In the genomic region with DNA sequence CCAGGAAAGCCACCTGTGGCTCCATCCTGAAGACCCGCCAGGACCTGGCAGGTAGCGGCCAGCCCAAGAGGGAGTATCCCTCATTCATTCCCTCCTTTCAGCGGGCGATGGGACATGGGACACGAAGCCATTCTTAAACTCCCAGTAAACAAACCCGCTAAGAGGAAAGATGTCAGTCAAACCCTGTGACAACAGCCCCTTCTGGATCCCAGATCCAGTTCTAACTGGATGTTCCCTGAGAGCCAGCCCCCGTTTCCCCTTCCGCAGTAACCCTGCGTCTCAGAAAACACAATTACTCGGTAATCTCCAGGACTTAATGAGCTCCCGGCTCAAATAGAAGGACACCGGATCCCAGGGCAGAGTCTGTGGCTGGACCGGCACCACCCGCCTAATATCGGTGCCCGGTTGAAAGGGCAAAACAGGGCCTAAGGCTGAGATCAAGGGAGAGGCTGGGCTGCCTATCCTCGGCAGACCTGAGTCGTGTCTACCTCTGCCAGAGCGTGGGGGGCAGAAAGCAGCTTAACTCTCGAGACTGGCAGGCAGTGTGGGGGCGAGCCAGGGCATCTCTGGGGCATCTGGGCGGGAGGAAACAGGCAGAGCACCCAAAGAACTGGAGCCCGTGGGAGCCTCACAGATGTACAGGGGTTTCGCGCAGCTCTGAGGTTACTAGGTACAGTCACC, we compare ENCODE assay signal across 9 mouse cellular contexts. TPM values are rescaled to one million over a fixed set of nuclear protein-coding genes. Genes with fewer than 3 reads are reported as not detected.
A peak's percentile ranks its signal among the peaks of the same experiment; 100 is the strongest.
DNase-seq lines count a peak whose midpoint lies in the region; ATAC-seq and TF ChIP-seq lines count a peak whose summit lies in the region.
"Had no signal": no experiment of that assay in that cellular context is flagged by ENCODE, and none has a peak within 500 bp of the region (broad histone marks: within the 10 kb centered on the region; RNA-seq: fewer than 3 reads in every experiment).

No protein-coding gene starts in this region.

- H3K4me2 ChIP-seq in kidney, embryonic 16.5 days (replicated peaks; ENCODE audit: low read depth, low read length) = peak overlapping the region; percentile 95
- H3K4me2 ChIP-seq in lung, embryonic 15.5 days = peak overlapping the region; percentile 94

- no peak for TF ChIP-seq CTCF in bone marrow macrophage, adult 2 months (IDR thresholded peaks at IDR 0.05; ENCODE audit: low read depth, low read length)

- peaks cover 34% of the 10 kb centered on the region for H3K4me1 ChIP-seq in bone marrow macrophage, adult 2 months (ENCODE audit: control insufficient read depth, insufficient read depth, low read length)
- H3K4me1 ChIP-seq in kidney, embryonic 16.5 days (ENCODE audit: insufficient read depth, low read length) = peaks cover 29% of the 10 kb centered on the region
- peaks cover 24% of the 10 kb centered on the region for H3K4me1 ChIP-seq in lung, embryonic 15.5 days

- DNase-seq in adrenal gland, postnatal 10 days = peak; percentile 45
- no peak for DNase-seq in adrenal gland, postnatal 4 days (ENCODE audit: low spot score in 2 of 2)
- DNase-seq in frontal cortex, adult 2 months (ENCODE audit: extremely low spot score in 1 of 2, low spot score in 1 of 2) = peak; percentile 22 to 62
- peak; percentile 41 to 57 for DNase-seq in right cerebral cortex, adult 2 months (ENCODE audit: low spot score in 2 of 2)

- peak overlapping the region; percentile 80 for H3K9ac ChIP-seq in kidney, embryonic 16.5 days (replicated peaks; ENCODE audit: low read length)
- peak overlapping the region; percentile 68 for H3K9ac ChIP-seq in lung, embryonic 15.5 days

- WGBS in kidney, embryonic 16.5 days = 2% methylated on average over 25 of the region's 25 CpGs
- 6% methylated on average over 25 of the region's 25 CpGs for WGBS in lung, embryonic 15.5 days

- ATAC-seq in kidney, embryonic 16.5 days (ENCODE audit: low FRiP score, low TSS enrichment) = peak; percentile 10
- no peak for ATAC-seq in lung, embryonic 15.5 days (ENCODE audit: borderline replicate concordance, extremely low read depth, low FRiP score, low TSS enrichment)
- ATAC-seq in cerebellum, adult (ENCODE audit: insufficient number of reproducible peaks, low FRiP score, low TSS enrichment) = no peak

- no peaks in the 10 kb centered on the region for H3K9me3 ChIP-seq in kidney, embryonic 16.5 days (ENCODE audit: low read length)
- H3K9me3 ChIP-seq in lung, embryonic 15.5 days = no peaks in the 10 kb centered on the region

- peak overlapping the region; percentile 93 for H3K4me3 ChIP-seq in bone marrow macrophage, adult 2 months (ENCODE audit: insufficient read depth, low read length)
- peak overlapping the region; percentile 67 for H3K4me3 ChIP-seq in kidney, embryonic 16.5 days (ENCODE audit: low read length)
- H3K4me3 ChIP-seq in lung, embryonic 15.5 days = peak overlapping the region; percentile 71

- no peaks in the 10 kb centered on the region for H3K27me3 ChIP-seq in kidney, embryonic 16.5 days (ENCODE audit: insufficient read depth, low read length)
- H3K27me3 ChIP-seq in lung, embryonic 15.5 days = no peaks in the 10 kb centered on the region

- peak overlapping the region; percentile 80 for H3K27ac ChIP-seq in bone marrow macrophage, adult 2 months (ENCODE audit: insufficient read depth, low read depth, low read length)
- H3K27ac ChIP-seq in kidney, embryonic 16.5 days (ENCODE audit: low read length) = peak overlapping the region; percentile 65
- peak overlapping the region; percentile 56 for H3K27ac ChIP-seq in lung, embryonic 15.5 days

- no peak for TF ChIP-seq POLR2A in bone marrow macrophage, adult 2 months (IDR thresholded peaks at IDR 0.05; ENCODE audit: borderline replicate concordance, low read depth, low read length)

- no peaks in the 10 kb centered on the region for H3K36me3 ChIP-seq in kidney, embryonic 16.5 days (ENCODE audit: insufficient read depth, low read length)
- H3K36me3 ChIP-seq in lung, embryonic 15.5 days = no peaks in the 10 kb centered on the region

RNA-seq across cellular contexts. Expression of gene Scarb1, which starts 0.9 kb away (rescaled TPM):
- total RNA-seq in adrenal gland, postnatal 10 days (2021) = 1,000 to 10,000 TPM in 1 of 2 experiments, 100 to 1,000 TPM in 1; 506 to 1,242 TPM
- 100 to 1,000 TPM; 582 to 655 TPM for total RNA-seq in adrenal gland, postnatal 4 days (2021)
- polyA plus RNA-seq in bone marrow macrophage, adult 2 months (2012; ENCODE audit: insufficient read depth, insufficient read length, missing spikeins) = 101 and 120 TPM in 2 replicates
- 34.1 and 37.7 TPM in 2 replicates for polyA plus RNA-seq in frontal cortex, adult 2 months (2012; rRNA removed)
- 91.8 and 103 TPM in 2 replicates for polyA plus RNA-seq in kidney, embryonic 16.5 days (2015; fragmentation: Nextera tagmentation; extraction: Ambion mirVana)
- 61.2 and 65.6 TPM in 2 replicates for polyA plus RNA-seq in lung, embryonic 15.5 days (2015; fragmentation: Nextera tagmentation; extraction: Ambion mirVana)

RNA-seq across cellular contexts. Expression of gene Gm10382, which starts 49.1 kb away (rescaled TPM):
- total RNA-seq in adrenal gland, postnatal 10 days (2021) = under 1 TPM; 0.21 to 0.24 TPM
- total RNA-seq in adrenal gland, postnatal 4 days (2021) = under 1 TPM in 1 of 2 experiments, not detected in 1; 0.25 TPM
- polyA plus RNA-seq in bone marrow macrophage, adult 2 months (2012; ENCODE audit: insufficient read depth, insufficient read length, missing spikeins) = not detected in 2 replicates
- 0.22 and 0.40 TPM in 2 replicates for polyA plus RNA-seq in frontal cortex, adult 2 months (2012; rRNA removed)
- polyA plus RNA-seq in kidney, embryonic 16.5 days (2015; fragmentation: Nextera tagmentation; extraction: Ambion mirVana) = 0.34 and 0.51 TPM in 2 replicates
- polyA plus RNA-seq in lung, embryonic 15.5 days (2015; fragmentation: Nextera tagmentation; extraction: Ambion mirVana) = 0.56 and 0.73 TPM in 2 replicates
- polyA plus RNA-seq: large intestine, adult 2 months had no signal

RNA-seq across cellular contexts. Expression of gene Ubc, which starts 50.0 kb away (rescaled TPM):
- 1,000 to 10,000 TPM; 1,039 to 1,045 TPM for total RNA-seq in adrenal gland, postnatal 10 days (2021)
- total RNA-seq in adrenal gland, postnatal 4 days (2021) = 1,000 to 10,000 TPM; 1,138 to 1,334 TPM
- polyA plus RNA-seq in bone marrow macrophage, adult 2 months (2012; ENCODE audit: insufficient read depth, insufficient read length, missing spikeins) = 808 and 810 TPM in 2 replicates
- polyA plus RNA-seq in frontal cortex, adult 2 months (2012; rRNA removed) = 699 and 744 TPM in 2 replicates
- polyA plus RNA-seq in kidney, embryonic 16.5 days (2015; fragmentation: Nextera tagmentation; extraction: Ambion mirVana) = 1,279 and 1,344 TPM in 2 replicates
- 1,173 and 1,218 TPM in 2 replicates for polyA plus RNA-seq in lung, embryonic 15.5 days (2015; fragmentation: Nextera tagmentation; extraction: Ambion mirVana)

Comparison
In these comparisons a context has a peak if more than half of its experiments do, and no peak if none do; other contexts are left out.
1. DNase-seq: peak in adrenal gland, postnatal 10 days (single experiment), frontal cortex, adult 2 months (2 of 2) and right cerebral cortex, adult 2 months (2 of 2); none in adrenal gland, postnatal 4 days (0 of 2).
2. Peak in every context shown above with its lines, with median percentiles within 50 percentile points of each other: H3K27ac ChIP-seq and H3K4me3 ChIP-seq.